Mouse (Mus musculus) kidney, adult 18-20 months (tissue): Measurements from ENCODE around the gene Csrnp1.

Experiments
- DNase-seq: peaks from one replicate; pipeline ENCODE4 v3.0.0; 2021

Gene Csrnp1

GRCm38 (mm10) chr9:119941861-119942260, 42.6 kb downstream of the Csrnp1 start:
- no peak for DNase-seq

GRCm38 (mm10) chr9:119941407-119941806, 43.1 kb downstream of the Csrnp1 start:
- no peak for DNase-seq

- no peak for DNase-seq
Measured at GRCm38 (mm10) chr9:119939646-119940045, 44.8 kb downstream of the Csrnp1 start.

GRCm38 (mm10) chr9:119938496-119938895, 46.0 kb downstream of the Csrnp1 start:
- DNase-seq, result no peak

GRCm38 (mm10) chr9:119937005-119937773, 47.3 kb downstream of the Csrnp1 start, which contains the start of the genes Gorasp1 and Ttc21a:
Gorasp1 (minus strand) TSS chr9:119937565.
Ttc21a (plus strand) TSS chr9:119937606.
- peak; percentile 98 for DNase-seq

- no peak for DNase-seq
Measured at GRCm38 (mm10) chr9:119933675-119934074, 50.8 kb downstream of the Csrnp1 start.

GRCm38 (mm10) chr9:119932358-119932757, 52.1 kb downstream of the Csrnp1 start:
- peak; percentile 63 for DNase-seq

GRCm38 (mm10) chr9:119926497-119926896, 58.0 kb downstream of the Csrnp1 start:
- no peak for DNase-seq

- no peak for DNase-seq
Measured at GRCm38 (mm10) chr9:119925729-119926128, 58.7 kb downstream of the Csrnp1 start.

GRCm38 (mm10) chr9:119925120-119925657, 59.3 kb downstream of the Csrnp1 start:
- no peak for DNase-seq

- DNase-seq, result no peak
Measured at GRCm38 (mm10) chr9:119923462-119923861, 61.0 kb downstream of the Csrnp1 start.
